Mouse (Mus musculus): ENCODE measurements around the gene Dhps.

DNA sequence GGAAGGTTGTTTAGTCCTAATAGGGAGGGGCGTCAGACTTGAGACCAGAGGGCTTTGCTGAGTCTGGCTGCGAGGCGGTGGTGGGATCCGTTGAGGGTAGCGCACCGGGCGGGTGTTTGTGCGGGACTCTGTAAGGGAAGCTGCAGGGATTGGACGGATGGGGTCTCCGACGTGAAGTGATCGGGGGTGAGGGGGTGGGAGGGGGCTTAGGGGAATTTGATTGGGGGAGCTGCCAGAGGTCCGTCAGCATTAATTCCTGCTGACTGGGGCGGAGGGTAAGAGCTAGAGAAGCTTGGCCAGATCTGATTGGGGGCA lies 34.2 kb upstream of the Dhps start:
- TF ChIP-seq POLR2A (IDR thresholded peaks at IDR 0.05; ENCODE audit: control insufficient read depth, low read depth, low read length): no peak
- no peak for TF ChIP-seq CTCF (IDR thresholded peaks at IDR 0.05; ENCODE audit: control insufficient read depth, insufficient read depth, insufficient replicate concordance, low read depth, low read length)
